Mouse (Mus musculus) hindlimb bud, embryonic 11.5 days (tissue): Measurements from ENCODE around the gene Nufip2.

Experiments used
- DNase-seq: peaks from one replicate; pipeline ENCODE4 v3.0.0-alpha.2; 2012; ENCODE audit warnings: low read depth, low spot score; ENCODE audit errors: extremely low spot score

Gene Nufip2

DNA sequence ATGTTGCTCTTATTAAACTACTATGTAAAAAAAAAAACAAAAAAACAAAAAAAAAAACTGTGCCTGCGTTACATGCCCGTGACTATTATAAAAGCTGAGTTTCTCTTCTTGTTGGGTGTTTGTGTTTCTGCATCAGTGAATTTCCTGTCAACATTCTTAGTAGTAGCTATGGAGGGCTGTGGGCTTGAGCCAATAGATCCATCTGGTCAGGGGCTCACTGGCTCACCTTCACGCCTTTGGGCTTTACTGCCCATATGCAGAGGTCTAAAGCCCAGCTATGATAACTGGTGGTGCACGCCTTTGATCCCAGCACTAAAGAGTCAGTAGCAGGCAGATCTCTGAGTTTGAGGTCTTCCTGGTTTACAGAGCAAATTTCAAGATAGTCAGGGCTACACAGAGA, 83.5 kb downstream of the Nufip2 start:
- DNase-seq: no peak

- no peak for DNase-seq
Observed at GRCm38 (mm10) chr11:77770346-77770745, 84.4 kb downstream of the Nufip2 start.

DNA sequence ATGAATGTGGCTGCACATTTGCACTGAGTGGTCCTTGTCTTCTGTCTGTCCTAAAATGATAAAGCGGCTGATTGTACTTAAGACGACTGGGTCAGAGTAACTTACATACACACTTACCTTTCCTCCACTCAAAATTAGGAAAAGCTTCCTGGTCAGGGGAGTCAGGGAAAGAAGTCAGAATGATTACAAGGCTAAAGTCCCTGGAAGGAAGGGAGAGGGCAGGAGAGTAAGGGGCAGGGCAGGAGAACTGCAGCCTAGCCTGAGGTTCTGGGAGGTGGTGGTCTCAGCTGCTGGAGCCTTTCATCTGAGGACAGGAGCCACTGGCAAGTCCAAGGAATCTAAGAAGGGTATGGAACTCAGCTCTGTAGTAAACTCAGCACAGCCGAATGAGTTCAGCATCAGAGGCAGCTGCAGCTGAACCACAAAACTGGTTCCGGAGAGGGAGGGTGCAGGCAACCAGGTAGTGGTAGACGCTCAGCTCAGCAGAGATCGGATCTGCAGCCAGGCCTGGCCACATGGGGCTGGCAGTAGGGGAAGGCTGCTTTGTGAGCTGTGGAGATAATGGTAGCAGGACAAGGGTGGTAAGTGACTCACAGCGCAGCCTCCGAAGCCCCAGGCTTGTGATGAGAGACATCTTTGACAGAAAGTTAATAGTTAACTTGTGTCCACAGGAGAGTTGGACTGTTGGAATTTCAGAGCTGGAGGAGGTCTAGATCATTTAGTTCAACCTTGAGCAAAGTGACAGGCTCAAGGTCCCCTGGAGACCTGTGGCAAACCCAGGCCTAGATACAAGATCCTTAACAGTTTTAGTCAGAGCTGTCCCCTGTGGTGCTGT, 86.1 kb downstream of the Nufip2 start:
- DNase-seq: no peak

DNA sequence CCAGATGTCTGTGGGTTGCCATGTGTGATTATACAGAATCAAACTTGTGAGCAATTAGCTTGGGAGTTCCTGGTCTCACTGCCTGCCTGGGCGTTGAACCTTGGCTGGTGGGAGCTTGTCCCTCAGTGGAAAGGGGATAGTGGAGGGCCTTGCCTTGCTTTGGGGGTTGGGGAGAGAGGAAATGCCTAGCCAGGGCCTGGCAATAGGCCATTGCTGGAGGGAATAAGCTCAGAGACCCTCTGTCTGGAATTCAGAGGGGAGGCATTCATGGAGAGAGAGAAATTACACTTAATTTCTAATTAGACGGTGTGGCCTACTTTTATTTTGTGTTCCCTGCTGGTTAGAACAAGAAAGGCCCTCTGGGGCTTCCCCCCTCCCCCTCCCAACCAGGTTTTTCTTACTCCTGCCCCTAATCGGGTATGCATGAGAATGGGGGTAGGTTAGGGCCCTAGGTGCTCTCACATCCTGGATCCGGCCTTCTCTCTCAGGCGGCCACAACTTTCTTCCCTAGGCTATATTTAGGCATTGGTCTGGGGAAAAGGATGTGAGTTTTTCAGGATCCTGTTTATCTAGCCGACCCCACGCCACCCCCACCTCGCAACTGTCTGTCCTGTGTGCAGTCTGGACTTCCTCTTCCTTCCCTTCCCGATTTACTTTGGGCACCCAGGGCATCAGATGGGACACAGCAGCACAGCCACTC, 89.9 kb downstream of the Nufip2 start:
- DNase-seq: no peak

DNA sequence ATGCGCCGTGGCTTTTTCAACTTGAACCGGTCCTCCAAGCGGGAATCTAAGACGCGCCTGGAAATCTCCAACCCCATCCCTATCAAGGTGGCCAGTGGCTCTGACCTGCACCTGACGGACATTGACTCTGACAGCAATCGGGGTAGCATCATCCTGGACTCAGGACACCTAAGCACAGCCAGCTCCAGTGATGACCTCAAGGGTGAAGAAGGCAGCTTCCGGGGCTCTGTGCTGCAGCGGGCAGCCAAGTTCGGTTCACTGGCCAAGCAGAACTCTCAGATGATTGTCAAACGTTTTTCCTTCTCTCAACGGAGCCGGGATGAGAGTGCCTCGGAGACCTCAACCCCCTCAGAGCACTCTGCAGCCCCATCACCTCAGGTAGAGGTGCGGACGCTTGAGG, 91.5 kb downstream of the Nufip2 start:
- DNase-seq: no peak

DNA sequence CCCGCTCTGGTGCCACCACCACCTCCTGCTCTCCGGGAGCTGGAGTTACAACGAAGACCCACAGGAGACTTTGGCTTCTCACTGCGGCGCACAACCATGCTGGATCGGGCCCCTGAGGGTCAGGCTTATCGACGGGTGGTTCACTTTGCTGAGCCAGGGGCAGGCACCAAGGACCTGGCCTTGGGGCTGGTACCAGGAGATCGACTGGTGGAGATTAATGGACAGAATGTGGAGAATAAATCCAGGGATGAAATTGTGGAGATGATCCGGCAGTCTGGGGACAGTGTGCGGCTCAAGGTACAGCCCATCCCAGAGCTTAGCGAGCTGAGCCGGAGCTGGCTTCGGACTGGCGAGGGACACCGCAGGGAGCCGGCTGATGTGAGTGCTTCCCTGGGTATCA, 92.0 kb downstream of the Nufip2 start:
- DNase-seq: no peak

DNA sequence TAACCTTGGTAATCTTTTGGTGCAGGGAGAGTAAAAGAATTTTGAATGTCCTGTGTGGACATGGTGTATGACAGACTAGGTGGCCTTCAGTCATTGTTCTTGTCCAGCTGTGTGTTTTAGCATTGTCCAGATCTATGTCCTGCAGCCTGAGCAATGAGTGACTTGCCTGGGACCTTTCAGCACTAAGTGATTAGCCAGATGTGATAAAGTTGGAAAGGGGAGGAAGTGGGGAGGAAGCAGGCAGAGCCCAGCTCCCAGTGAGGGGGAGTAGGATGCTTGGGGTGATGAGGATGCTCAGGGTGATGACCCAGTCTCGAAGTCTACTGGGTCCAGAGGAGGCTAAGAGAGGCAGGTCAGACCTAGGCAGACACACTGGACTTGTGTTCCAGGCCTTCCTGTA, 93.3 kb downstream of the Nufip2 start:
- no peak for DNase-seq

DNA sequence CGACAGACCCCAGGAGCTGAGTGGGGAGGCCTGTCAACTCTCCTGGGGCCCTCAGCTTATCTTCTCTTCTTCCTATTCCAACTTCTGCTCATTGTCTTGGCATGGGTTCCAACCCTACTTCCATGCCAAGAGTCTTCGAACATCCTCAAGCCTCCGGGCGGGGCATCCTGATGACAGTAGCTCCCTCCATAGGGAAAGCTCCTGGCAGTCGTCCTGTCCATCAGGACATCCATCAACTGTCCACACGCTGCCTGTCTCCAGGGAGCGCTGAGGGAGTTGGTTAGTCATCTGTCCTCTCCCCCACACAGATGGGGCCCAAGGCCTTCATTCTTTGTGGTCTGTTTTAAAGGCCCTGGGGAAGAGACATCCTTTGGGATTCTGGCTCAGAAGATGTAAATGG, 95.1 kb downstream of the Nufip2 start:
- no peak for DNase-seq

DNA sequence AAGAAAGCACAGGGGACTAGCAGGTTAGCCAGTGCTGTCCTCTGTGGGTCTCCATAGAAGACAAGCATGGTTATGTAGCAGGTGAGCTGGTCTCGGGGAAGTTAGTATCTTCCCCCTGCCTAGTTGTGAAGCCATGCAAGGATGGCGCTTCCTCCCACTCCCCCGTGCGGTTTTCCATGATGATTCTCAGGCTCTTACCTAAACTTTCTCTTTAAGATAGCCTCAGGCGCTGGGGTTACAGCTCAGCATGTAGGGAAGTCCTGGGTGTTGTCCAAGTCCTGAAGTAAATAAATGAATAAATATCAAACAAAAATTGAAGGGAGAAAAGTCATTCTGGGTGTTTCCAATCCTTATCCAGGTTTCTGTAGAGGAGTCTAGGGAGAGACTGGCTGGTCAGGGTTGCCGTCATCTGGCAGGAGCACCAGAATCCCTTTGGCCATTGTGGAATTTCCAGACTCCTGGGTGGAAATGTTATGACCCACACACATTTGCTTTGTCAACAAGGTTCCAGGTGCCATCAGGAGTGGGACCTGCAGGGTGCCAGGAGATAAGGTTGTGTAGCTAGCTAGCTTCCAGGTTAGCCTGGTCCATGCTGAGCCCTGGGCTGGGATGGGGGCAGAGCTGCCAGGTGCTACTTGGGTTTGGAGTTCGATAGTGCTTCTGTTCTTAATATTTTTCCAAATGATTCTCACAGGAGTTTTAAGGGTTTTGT, 96.3 kb downstream of the Nufip2 start:
- DNase-seq: no peak

- no peak for DNase-seq
Observed at GRCm38 (mm10) chr11:77783211-77783746, 97.3 kb downstream of the Nufip2 start.

DNA sequence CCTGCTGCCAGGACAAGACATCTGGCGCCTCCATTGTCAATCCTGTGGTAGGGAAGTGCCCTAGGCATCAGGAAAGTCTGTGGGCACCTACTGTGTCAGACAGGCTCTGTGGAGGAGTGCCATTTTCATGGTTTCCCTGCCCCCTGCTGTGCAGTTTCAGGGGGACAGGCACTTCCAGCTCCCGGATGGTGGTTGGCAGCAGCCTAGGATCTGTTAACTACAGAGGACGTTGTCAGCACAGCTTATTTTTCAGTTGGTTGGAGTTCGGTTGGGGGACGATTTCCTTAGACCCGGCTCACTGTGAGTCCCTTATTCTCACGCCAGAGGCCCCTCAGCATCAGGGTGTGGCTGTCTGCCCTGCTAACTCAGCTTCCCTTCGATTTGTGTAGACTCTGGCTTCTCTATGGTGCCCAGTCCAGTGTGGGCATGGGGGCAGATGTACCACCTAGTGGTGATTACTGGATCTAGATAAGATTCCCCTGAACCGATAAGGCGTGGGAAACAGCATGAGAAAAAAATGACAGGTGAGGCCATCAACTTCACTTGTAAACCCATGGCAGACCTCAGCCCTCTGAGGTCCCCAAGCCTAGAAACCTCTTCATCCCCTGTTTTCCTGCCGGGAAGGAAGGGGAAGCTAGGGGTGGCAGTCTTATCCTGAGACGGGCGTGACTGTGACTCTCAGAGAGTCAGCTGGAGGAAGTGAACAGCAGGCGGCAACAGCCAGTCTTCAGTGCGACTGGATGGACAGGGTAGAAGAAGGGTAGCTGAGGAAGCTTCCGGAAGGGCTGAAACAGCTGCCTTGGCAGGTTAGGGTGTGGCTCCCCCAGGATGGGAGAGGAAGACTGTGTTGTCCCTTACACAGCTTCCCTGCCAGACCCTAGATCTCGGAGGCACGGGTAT, 98.0 kb downstream of the Nufip2 start:
- DNase-seq: no peak

DNA sequence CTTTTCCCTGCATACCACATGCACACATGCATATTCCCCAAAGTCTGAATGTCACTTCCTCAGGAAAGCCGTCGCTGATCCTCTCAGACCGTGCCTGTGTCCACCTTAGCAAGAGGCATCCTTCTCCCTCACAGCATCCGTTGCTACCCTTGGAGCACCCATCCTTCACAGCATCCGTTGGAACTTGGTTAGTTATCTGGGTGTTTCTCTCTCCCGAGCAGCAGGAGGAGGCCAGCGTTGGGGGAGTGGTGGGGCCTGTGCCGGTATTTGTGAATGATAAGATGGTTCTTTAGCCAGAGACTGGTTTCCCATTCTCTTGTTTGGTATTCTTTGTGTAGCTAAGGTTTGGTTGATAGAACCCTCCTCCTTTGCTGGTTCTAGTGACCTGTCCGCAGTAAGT, 98.9 kb downstream of the Nufip2 start:
- DNase-seq: no peak

DNA sequence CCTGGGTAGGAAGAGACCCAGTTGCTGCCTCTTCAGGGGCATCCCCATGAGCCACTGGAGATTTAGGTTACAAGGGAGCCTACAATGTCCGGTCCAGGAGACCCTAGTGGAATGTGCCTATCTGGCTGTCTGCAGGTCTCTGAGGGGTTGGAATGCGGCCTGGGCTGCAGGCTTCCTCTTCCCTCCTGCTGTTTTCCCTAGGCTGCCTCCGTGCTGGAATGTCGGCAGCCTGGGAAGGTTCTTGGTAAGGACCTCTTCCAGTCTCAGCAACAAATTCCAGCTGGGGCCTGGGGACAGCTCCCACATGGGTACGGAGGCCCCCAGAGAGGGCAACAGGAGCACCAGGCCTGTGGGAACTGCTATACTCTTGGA, 99.4 kb downstream of the Nufip2 start:
- DNase-seq: no peak

GRCm38 (mm10) chr11:77785768-77786561, 100.0 kb downstream of the Nufip2 start:
- DNase-seq: no peak

GRCm38 (mm10) chr11:77787707-77788106, 101.8 kb downstream of the Nufip2 start, which contains the start of gene Gm10277:
Gm10277 (minus strand) TSS chr11:77787747.
- DNase-seq: no peak

- DNase-seq: no peak
Observed at GRCm38 (mm10) chr11:77789512-77789911, 103.6 kb downstream of the Nufip2 start.

DNA sequence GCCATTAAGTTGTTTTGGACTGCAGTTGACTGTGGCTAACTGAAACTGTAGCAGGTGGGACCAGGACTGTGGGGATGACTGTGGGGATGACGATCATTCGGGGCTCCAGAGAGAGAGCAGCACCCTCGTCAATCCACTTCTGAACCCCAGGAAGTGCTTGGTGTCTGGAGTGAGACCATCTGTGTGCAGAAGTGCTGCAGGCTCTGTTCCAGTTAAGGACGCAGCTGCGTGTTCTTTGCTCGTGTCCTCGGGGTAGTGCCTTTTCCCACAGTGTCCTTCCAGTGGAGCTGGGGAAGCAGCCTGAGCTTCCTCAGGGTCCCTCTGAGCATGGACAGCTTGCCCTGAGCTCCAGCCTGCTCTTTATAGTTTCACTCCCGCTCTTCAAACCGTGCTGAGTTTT, 104.3 kb downstream of the Nufip2 start:
- no peak for DNase-seq

DNA sequence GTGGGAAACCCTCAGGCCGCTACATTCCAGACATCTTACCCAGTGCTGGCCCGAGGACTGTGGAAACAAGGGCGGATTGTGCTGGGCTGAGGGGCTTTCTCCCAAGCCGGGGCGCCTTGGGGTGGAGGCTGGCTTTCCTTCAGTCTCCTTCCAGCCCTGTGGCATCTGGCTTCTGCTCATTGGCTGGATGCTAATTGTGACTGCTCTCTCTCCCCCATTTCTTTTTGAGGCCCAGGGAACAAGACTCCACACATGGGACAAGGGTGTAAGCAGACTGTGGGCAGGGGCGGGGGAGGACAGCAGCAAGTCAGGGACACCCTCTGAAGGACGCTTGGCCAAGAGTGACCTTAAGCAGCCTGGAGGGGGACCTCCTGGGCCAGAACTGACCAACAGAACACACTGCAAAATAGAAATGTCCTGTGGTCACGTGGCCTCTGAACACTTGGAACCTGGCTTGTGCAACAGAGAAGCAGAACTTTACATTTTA, 105.3 kb downstream of the Nufip2 start:
- DNase-seq: no peak
